Mouse (Mus musculus) megakaryocyte, embryonic 14.5 days (primary cell): ENCODE measurements around the gene Dnaja2.

Experiments used
- FLI1 ChIP-seq: IDR thresholded peaks from 2 replicates; pipeline ENCODE4 v1.6.1; 2012; ENCODE audit warnings: low read length, inconsistent platforms, mixed read lengths
- GATA1 ChIP-seq: IDR thresholded peaks from 3 replicates; pipeline ENCODE4 v1.6.1; 2012; ENCODE audit warnings: mixed read lengths, low read length, inconsistent platforms, borderline replicate concordance

GRCm38 (mm10) chr8:85517956-85518355, 37.2 kb downstream of the Dnaja2 start:
- TF ChIP-seq GATA1 (no peak), FLI1 (no peak)
